Mouse (Mus musculus) heart, adult 2 months (tissue): ENCODE results near the gene Syt6.

Source experiments
- CTCF ChIP-seq: fragments of 200-600 bp; IDR thresholded peaks from 2 replicates; pipeline ENCODE4 v1.8.1; 2022; ENCODE audit warnings: antibody characterized with exemption, mild to moderate bottlenecking, moderate library complexity
- POLR2A ChIP-seq: fragments of 200-500 bp; IDR thresholded peaks from 2 replicates; pipeline ENCODE4 v1.6.1; 2011; ENCODE audit warnings: mild to moderate bottlenecking, low read depth, low read length, control low read depth; ENCODE audit not compliant: insufficient read depth

DNA sequence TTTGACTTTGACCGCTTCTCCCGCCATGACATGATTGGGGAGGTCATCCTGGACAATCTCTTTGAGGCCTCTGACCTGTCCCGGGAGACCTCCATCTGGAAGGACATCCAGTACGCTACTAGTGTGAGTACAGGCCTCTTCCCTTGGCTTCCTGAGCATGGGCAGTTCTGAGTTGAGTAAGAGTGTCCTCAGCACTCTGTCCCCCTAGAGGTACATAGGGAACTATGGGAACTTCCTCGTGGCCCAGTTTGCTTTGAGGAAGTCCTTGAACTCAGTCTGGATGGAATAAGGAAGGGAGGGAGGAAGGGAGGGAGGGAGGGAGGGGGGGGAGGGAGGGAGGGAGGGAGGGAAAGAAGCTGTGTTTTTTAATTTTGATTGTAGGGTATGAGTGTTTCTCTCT, 12.6 kb downstream of the Syt6 start:
- TF ChIP-seq CTCF, result no peak
- no peak for TF ChIP-seq POLR2A
